ENCODE assay signal across 8 mouse cellular contexts in genomic region chr5:122881313-122881712, GRCm38 (mm10). TPM values are rescaled to one million over a fixed set of nuclear protein-coding genes. Genes with fewer than 3 reads are reported as not detected.
DNase-seq lines count a peak whose midpoint lies in the region; ATAC-seq and TF ChIP-seq lines count a peak whose summit lies in the region.

No protein-coding gene starts in this region.

- TF ChIP-seq POLR2A in cerebellum, adult 2 months (IDR thresholded peaks at IDR 0.05; ENCODE audit: borderline replicate concordance, insufficient read depth, low read length): no peak

- no peak overlapping the region for H3K9ac ChIP-seq in forebrain, embryonic 16.5 days (replicated peaks; ENCODE audit: low read depth, low read length)
- H3K9ac ChIP-seq in hindbrain, embryonic 12.5 days: no peak overlapping the region
- H3K9ac ChIP-seq in lung, postnatal 0 days (replicated peaks; ENCODE audit: low read depth): no peak overlapping the region

- no peak for TF ChIP-seq EP300 in lung, postnatal 0 days (IDR thresholded peaks at IDR 0.05)

- H3K27ac ChIP-seq in cerebellum, adult 2 months (ENCODE audit: insufficient read depth, low read length): no peak overlapping the region
- H3K27ac ChIP-seq in forebrain, embryonic 16.5 days (ENCODE audit: low read length): no peak overlapping the region
- H3K27ac ChIP-seq in hindbrain, embryonic 12.5 days: peak overlapping the region; percentile 12
- no peak overlapping the region for H3K27ac ChIP-seq in lung, postnatal 0 days (ENCODE audit: low read length)

- H3K4me2 ChIP-seq in forebrain, embryonic 16.5 days (ENCODE audit: low read length): no peak overlapping the region
- no peak overlapping the region for H3K4me2 ChIP-seq in hindbrain, embryonic 12.5 days (replicated peaks)
- no peak overlapping the region for H3K4me2 ChIP-seq in lung, postnatal 0 days (replicated peaks; ENCODE audit: low read depth, low read length)

- peaks cover 26% of the 10 kb centered on the region for H3K36me3 ChIP-seq in forebrain, embryonic 16.5 days (ENCODE audit: control insufficient read depth, insufficient read depth)
- peaks cover 67% of the 10 kb centered on the region for H3K36me3 ChIP-seq in hindbrain, embryonic 12.5 days
- peaks cover 11% of the 10 kb centered on the region for H3K36me3 ChIP-seq in lung, postnatal 0 days (ENCODE audit: insufficient read depth, low read length)

- peak; percentile 82 for TF ChIP-seq CTCF in cerebellum, adult 2 months (IDR thresholded peaks at IDR 0.05; ENCODE audit: borderline replicate concordance, insufficient read depth, low read depth, low read length)
- TF ChIP-seq CTCF in lung, postnatal 0 days (IDR thresholded peaks at IDR 0.05): peak; percentile 89

- no peaks in the 10 kb centered on the region for H3K27me3 ChIP-seq in cerebellum, adult 2 months (ENCODE audit: control insufficient read depth, insufficient read depth, low read length)
- H3K27me3 ChIP-seq in forebrain, embryonic 16.5 days (replicated peaks; ENCODE audit: control insufficient read depth, insufficient read depth, low read length): no peaks in the 10 kb centered on the region
- no peaks in the 10 kb centered on the region for H3K27me3 ChIP-seq in hindbrain, embryonic 12.5 days
- H3K27me3 ChIP-seq in lung, postnatal 0 days (replicated peaks; ENCODE audit: insufficient read depth, low read length): no peaks in the 10 kb centered on the region

- 48% methylated on average over 5 of the region's 5 CpGs for WGBS in cerebellum, adult 2 months
- 60% methylated on average over 5 of the region's 5 CpGs for WGBS in forebrain, embryonic 16.5 days
- WGBS in hindbrain, embryonic 12.5 days: 58% methylated on average over 5 of the region's 5 CpGs
- WGBS in lung, postnatal 0 days: 53% methylated on average over 5 of the region's 5 CpGs

- DNase-seq in MN1 (ENCODE audit: low spot score): peak; percentile 46
- peak; percentile 71 to 82 for DNase-seq in cerebellum, adult 2 months
- peak; percentile 82 to 84 for DNase-seq in layer of hippocampus, postnatal 10 days (ENCODE audit: low spot score in 2 of 2)
- DNase-seq in lung, postnatal 0 days (ENCODE audit: low spot score): peak; percentile 71
- DNase-seq in retina, embryonic 14.5 days (ENCODE audit: low spot score): peak; percentile 87
- peak; percentile 62 for DNase-seq in urinary bladder, postnatal 25 days (ENCODE audit: low spot score)

- ATAC-seq in forebrain, embryonic 16.5 days: peak; percentile 61; the same call in 1 of the 2 replicates
- ATAC-seq in hindbrain, embryonic 12.5 days (ENCODE audit: low FRiP score): peak; percentile 43; the same call in 1 of the 2 replicates
- peak; percentile 74 for ATAC-seq in lung, postnatal 0 days

- H3K4me1 ChIP-seq in cerebellum, adult 2 months (ENCODE audit: control insufficient read depth, insufficient read depth, low read length): peaks cover 24% of the 10 kb centered on the region
- H3K4me1 ChIP-seq in forebrain, embryonic 16.5 days (replicated peaks; ENCODE audit: control insufficient read depth, insufficient read depth, low read length): peaks cover 9% of the 10 kb centered on the region
- H3K4me1 ChIP-seq in hindbrain, embryonic 12.5 days: no peaks in the 10 kb centered on the region
- H3K4me1 ChIP-seq in lung, postnatal 0 days (ENCODE audit: insufficient read depth, low read depth, low read length): no peaks in the 10 kb centered on the region

- no peak overlapping the region for H3K4me3 ChIP-seq in cerebellum, adult 2 months (replicated peaks; ENCODE audit: insufficient read depth, low read depth, low read length)
- H3K4me3 ChIP-seq in forebrain, embryonic 16.5 days (replicated peaks; ENCODE audit: low read length): no peak overlapping the region
- no peak overlapping the region for H3K4me3 ChIP-seq in hindbrain, embryonic 12.5 days
- no peak overlapping the region for H3K4me3 ChIP-seq in lung, postnatal 0 days (ENCODE audit: low read depth, low read length)

- no peaks in the 10 kb centered on the region for H3K9me3 ChIP-seq in forebrain, embryonic 16.5 days (ENCODE audit: control insufficient read depth, low read length)
- no peaks in the 10 kb centered on the region for H3K9me3 ChIP-seq in hindbrain, embryonic 12.5 days (replicated peaks)
- H3K9me3 ChIP-seq in lung, postnatal 0 days (ENCODE audit: low read length): no peaks in the 10 kb centered on the region

RNA-seq across cellular contexts. Expression of gene Rnf34, which starts 31.5 kb away (rescaled TPM):
- polyA plus RNA-seq in cerebellum, adult 2 months (2012; rRNA removed): 44.8 and 45.6 TPM in 2 replicates
- 52.3 and 58.0 TPM in 2 replicates for polyA plus RNA-seq in forebrain, embryonic 16.5 days (2015; fragmentation: Nextera tagmentation; extraction: Ambion mirVana)
- 49.9 and 50.7 TPM in 2 replicates for polyA plus RNA-seq in hindbrain, embryonic 12.5 days (2016; fragmentation: Nextera tagmentation; extraction: Ambion mirVana)
- 10 to 100 TPM; 43.5 to 57.1 TPM for total RNA-seq in layer of hippocampus, postnatal 10 days (2021)
- 24.3 and 24.7 TPM in 2 replicates for polyA plus RNA-seq in lung, postnatal 0 days (2015; fragmentation: Nextera tagmentation; extraction: Ambion mirVana)
